ENCODE assay signal across 7 mouse cellular contexts in the genomic region with DNA sequence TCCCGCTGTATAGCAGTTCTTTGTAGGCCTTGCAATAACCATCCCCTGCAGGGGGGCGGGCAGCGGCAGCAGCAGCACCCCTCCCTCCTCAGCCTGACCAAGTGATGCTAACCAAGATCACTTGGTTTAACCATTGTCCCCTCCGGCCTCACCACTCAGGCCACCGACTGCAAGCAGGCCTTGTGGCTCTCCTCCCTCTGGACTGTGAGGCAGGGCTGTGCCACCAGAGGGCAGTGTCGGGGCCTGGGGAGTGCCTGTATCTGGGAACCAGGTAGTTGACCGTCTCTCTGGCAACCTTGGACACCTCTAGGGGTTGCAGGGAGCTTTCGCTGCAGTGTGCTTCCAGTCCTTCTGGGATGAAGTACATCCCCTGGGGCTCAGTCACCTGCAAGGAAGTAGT.
DNase-seq lines count a peak whose midpoint lies in the region; TF ChIP-seq lines count a peak whose summit lies in the region.

No protein-coding gene starts in this region.

- DNase-seq in WW6 (ENCODE audit: low read depth, low spot score), result peak; percentile 62
- DNase-seq in cerebellum, postnatal 36 days, result peak; percentile 80 to 87
- peak; percentile 67 for DNase-seq in heart, adult 8-10 months (ENCODE audit: low spot score)
- peak; percentile 57 to 83 for DNase-seq in layer of hippocampus, adult 2 months (ENCODE audit: low spot score in 2 of 2)
- peak; percentile 68 to 84 for DNase-seq in lung, postnatal 4 days
- peak; percentile 59 to 81 for DNase-seq in spleen, postnatal 10 days (ENCODE audit: low spot score in 2 of 2)

- H3K9me3 ChIP-seq in E14TG2a.4 (ENCODE audit: low read length), result no peaks in the 10 kb centered on the region

- H3K4me3 ChIP-seq in E14TG2a.4 (replicated peaks; ENCODE audit: low read length), result no peak overlapping the region
- no peak overlapping the region for H3K4me3 ChIP-seq in layer of hippocampus, adult 2 months

- TF ChIP-seq CTCF in E14TG2a.4 (conservative IDR thresholded peaks at IDR 0.05; ENCODE audit: low read length), result peak; percentile 90
- peak; percentile 87 for TF ChIP-seq CTCF in layer of hippocampus, adult 2 months (conservative IDR thresholded peaks at IDR 0.05)

- H3K27me3 ChIP-seq in E14TG2a.4 (ENCODE audit: insufficient read depth, low read length), result peaks cover 13% of the 10 kb centered on the region; the same call in 1 of the 2 replicates

- peaks cover 4% of the 10 kb centered on the region; the same call in 1 of the 2 replicates for H3K4me1 ChIP-seq in E14TG2a.4 (replicated peaks; ENCODE audit: low read depth, low read length)

- H3K36me3 ChIP-seq in E14TG2a.4 (ENCODE audit: insufficient read depth, low read length), result no peaks in the 10 kb centered on the region

- no peak overlapping the region for H3K27ac ChIP-seq in layer of hippocampus, adult 2 months
